Mouse (Mus musculus): ENCODE data around the gene Dis3l2.

The Dis3l2 gene

DNA sequence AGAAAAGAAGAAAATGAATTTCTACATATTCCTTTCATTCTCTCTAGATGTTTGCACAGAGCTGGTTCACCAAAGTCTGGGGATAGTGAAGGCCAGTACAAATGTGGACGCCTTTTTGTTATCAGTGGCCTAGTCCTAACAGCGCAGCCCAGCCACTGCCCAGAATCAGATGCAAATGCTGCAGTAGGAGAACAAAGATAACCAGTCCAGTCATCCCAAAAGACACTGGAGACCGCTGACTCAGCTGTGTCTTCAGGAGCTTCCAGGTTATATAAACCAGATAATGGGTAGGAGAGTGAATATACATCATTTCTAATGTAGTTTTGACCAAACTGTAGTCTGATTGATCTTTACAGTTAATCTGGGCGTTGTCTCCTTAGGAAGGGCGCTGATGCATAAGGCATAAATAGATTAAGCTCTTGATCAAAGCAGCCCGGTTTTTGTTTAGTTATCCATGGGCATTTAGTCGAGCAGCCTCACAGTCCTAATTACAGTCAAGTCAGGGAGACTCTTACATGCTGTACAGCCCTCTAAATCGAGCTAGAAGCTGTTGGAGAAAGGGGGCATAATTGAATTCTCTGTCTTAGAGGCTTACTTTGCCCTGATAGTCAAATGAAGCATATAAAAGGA is 212.9 kb downstream of the Dis3l2 start:
- no peak for DNase-seq (ENCODE audit: low read depth)

- DNase-seq (ENCODE audit: low read depth) = no peak
These were observed 222.2 kb downstream of the Dis3l2 start for GRCm38 (mm10) chr1:86925776-86926175.

DNA sequence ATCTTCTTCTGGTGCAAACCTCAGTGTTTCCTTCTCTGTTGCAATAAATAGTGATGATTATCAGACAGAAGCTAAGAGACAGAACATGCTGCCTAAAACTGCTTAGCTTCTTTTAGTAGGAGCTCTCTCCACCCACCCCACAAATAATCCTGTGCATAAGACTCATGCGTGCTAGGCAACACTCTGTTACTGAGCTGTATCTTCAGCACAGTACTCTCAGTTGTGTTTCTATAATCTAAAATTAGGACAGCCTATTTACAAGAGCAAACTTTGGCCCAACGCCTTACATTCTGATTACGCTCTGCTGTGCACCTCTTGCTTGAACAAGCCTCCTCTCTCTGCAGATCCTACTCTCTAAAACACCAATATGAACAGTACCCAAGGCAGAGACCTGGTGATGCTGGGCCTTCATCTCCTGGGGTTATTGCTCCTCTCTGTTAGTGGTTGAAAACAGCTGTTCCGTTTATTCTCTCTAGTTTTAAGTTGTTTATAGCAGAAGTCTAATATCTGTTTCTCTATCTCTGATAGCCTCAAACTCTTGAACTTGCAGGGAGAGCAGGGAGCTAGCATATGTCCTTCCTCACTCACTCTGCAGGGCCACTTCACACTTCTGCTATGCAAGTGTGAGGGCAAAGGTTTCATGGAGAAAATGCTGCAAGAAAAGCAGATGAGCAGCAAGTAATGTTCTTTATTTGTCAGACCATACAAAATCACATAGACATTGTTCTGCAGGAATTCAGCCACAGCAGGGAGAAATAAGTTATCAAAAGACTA is 228.2 kb downstream of the Dis3l2 start:
- no peak for DNase-seq (ENCODE audit: low read depth)

- no peak for DNase-seq (ENCODE audit: low read depth)
These were observed 229.2 kb downstream of the Dis3l2 start for GRCm38 (mm10) chr1:86932810-86933209.

GRCm38 (mm10) chr1:86933656-86934055 is 230.0 kb downstream of the Dis3l2 start:
- DNase-seq (ENCODE audit: low read depth) = no peak

GRCm38 (mm10) chr1:86951501-86952205 is 248.0 kb downstream of the Dis3l2 start:
- no peak for DNase-seq (ENCODE audit: low read depth)

DNA sequence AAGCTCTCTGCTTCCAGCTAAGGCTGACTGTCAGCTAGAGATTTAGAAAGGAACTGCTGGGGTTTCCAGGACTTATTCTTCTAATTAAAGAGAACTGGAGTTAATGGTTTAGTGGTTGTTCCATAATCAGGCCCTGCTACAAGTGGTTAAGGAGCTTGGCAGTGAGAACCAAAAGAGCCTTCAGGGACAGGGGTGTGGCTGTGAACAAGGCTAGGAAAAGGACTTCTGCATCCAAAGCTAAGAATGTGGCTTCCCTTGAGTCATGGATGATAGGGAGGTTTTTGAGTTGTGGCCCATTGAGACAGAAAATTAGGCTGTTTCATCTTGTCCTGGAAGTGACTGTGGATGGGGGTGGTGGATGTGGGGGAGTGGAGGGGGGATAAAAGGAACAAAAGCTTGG is 252.2 kb downstream of the Dis3l2 start:
- no peak for DNase-seq (ENCODE audit: low read depth)

DNA sequence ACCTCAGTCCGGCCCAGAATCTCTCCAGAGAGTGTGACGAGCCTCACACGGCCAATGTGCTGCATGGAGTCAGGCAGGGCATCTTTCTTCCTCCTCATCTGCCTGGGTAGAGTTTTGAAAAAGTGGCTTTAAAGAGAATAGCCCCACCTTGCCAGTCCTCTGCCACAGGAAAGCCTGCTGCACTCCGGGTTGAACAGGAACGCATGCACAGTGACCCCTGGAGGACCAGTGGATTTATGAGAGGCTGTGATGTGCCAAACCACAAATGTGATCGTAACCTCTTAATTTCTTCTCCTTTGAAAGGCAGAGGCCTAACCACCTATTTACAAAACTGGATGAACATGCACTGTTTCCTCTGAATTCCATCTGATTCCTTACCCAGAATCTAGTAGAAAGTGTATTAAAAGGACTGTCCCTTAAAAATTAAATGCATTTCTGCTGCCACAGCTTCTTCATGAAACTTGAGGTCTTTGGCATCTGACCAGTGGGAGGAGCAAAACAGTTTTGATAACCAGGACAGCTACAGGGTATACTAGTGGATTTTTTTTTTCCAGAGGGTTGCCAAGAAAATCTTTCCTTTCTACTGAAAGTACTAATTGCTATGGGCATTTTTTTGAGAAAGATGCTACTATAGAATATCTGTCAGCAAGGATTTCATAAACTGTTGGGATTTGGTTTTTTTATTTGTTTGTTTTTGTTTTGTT is 264.8 kb downstream of the Dis3l2 start:
- peak; percentile 31 for DNase-seq (ENCODE audit: low read depth)

DNA sequence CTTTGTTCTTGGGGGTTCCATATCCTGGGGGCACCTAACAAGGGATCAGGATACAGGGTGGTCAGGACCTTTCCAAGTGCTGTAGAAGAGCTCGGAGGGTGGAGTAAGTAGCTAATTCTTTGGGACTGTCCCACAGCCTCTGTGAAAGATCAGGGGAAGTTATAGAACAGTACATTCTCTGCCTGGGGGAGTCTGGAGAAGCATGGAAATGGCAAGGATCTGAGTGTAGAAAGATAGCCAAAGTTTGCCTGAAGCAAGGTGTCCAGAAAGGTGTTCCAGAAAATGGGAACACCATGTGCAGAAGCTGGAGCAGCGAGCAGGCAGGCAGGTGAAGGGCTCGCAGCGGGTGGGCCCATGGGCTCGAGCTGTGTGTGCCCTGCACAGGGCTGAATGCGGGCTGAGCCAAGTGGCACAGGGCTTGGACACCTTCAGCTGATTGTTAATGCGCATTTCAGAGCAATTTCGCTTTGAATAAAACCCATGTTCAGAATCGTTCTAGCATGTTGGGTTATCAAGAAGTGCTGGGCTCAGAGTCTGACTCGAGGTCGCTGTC is 265.6 kb downstream of the Dis3l2 start:
- DNase-seq (ENCODE audit: low read depth) = no peak

- DNase-seq (ENCODE audit: low read depth) = no peak
These were observed 269.1 kb downstream of the Dis3l2 start for GRCm38 (mm10) chr1:86972693-86973092.

- DNase-seq (ENCODE audit: low read depth) = no peak
These were observed 273.4 kb downstream of the Dis3l2 start for GRCm38 (mm10) chr1:86977018-86977417.

DNA sequence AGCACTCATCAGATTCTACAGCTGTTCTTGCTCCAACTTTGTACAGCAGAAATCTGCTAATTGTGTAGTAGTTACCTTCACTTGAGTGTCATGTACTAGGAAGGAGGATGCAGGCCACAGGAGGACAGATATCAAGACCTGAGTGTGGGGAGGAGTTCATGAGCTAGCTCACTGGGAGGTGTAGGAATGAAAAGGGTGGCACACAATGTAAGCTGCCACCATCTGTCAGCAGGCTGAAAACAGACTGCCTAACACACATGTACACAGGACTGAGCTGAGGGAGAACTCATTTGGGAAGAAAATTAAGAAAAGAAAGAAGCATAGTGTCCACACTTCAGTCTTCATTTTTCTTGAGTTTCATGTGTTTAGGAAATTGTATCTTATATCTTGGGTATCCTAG is 282.8 kb downstream of the Dis3l2 start:
- DNase-seq (ENCODE audit: low read depth) = no peak

DNA sequence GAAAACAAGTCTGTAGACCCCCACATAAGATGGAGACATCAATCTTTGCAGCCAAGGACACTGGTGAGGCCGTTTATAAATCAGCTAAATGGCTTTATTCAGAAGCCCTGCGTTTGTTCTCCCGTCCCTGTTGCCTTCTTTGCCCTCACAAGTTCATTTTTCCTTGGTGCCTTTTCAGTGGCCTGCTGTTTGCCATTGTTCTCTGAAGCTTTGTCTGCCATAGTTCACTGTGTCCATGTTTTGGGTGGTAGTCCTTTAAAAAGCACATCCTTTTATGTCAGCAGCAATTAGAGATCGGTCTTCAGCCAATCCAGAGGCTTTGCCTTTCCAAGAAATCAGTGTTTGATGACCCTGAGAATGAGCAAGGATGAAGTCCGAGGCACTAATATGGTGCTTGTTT is 289.2 kb downstream of the Dis3l2 start:
- DNase-seq (ENCODE audit: low read depth) = no peak

DNA sequence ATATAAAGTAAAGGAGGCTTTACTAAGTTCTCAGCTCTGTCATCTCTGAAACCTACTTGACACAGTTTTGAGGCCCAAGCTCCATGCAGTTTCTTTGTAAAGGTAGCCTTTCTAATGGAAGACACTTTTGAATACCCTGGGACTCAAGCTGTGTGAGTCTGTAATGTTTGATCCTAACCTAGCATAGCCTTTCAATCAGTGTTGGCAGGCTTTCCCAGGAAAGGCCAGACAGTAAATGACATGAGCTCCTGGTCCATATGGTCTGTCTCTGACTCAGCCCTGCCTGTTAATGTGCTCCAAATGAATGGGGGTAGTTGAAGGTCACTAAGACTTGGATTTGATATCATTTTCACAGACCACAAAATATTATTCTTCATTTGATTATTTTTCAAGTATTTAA is 290.4 kb downstream of the Dis3l2 start:
- DNase-seq (ENCODE audit: low read depth) = no peak

- DNase-seq (ENCODE audit: low read depth) = no peak
These were observed 294.4 kb downstream of the Dis3l2 start for GRCm38 (mm10) chr1:86998051-86998450.

GRCm38 (mm10) chr1:87001365-87001764 is 297.8 kb downstream of the Dis3l2 start:
- DNase-seq (ENCODE audit: low read depth) = no peak

DNA sequence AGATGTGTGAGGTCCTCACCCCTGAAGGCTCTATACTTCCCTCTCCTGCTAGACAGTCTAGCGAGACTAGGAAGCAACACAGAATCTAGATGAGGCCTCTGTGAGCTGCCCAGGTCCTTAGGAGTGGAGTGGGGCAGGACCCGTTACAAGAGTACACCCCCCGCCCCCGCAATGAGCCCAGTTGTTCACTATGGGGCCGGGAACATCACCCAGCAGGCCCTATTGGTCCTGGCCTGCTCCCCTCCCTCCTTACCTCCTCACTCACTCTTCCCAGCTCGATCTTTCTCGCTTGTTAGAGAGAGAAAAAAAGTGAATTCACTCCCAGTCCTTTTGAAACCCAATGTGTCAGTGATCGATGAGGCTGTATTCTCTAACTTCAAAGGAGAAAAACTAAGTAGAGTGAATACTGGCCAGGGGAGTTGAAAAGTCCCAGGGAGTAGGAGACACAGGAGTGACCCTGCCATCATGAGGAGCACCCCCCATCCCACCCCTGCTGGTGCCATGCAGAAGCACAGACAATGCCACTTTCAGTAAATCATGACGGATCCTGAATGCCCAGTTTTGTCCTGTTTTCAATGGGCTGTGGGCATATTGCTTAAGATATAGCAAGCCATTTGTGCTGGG is 299.0 kb downstream of the Dis3l2 start:
- DNase-seq (ENCODE audit: low read depth) = no peak

- DNase-seq (ENCODE audit: low read depth) = no peak
These were observed 299.6 kb downstream of the Dis3l2 start for GRCm38 (mm10) chr1:87003169-87003552.

DNA sequence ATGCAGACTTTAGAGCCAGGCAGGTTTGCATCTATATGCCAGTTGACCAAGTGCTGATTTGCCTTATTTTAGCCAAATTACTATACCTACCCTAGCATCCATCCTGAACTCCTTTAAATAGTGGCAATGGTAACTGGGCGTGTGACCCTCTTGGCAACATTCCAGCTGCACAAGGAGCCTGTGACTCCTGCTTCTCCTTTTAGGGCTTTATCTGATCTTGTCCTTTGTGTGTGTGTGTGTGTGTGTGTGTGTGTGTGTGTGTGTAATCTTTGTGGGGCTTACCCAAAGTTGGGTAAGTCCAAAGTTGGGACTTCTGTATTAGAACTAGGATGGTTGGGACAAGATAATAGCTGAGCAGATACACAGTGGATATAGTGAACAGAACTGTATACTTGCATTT is 302.8 kb downstream of the Dis3l2 start:
- no peak for DNase-seq (ENCODE audit: low read depth)

DNA sequence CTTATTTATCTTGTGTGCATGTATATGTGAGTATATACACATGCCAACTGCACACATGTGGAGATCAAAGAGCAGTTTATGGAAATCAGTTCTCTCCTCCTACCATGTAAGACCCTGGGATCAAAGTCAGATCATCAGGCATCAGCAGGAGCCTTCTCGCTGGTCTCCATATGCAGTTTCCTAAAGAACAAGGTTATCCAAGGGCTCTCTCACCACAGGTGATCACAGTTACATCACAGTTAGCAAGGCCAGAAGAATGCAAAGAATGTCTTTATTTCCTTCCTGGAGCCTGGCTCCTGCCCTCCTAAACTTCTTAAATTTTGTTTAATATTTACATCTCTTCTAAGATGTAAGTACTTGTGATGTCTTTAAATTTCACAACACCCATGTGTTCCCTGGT is 304.6 kb downstream of the Dis3l2 start:
- no peak for DNase-seq (ENCODE audit: low read depth)

GRCm38 (mm10) chr1:87009156-87009555 is 305.5 kb downstream of the Dis3l2 start:
- DNase-seq (ENCODE audit: low read depth) = no peak
